Mouse (Mus musculus) heart, postnatal 14 days (tissue): ENCODE results near the gene Cacng2. TPM values are rescaled to one million over a fixed set of nuclear protein-coding genes. Genes with fewer than 3 reads are reported as not detected.

Experiments used
- DNase-seq, 2 experiments: peaks; one replicate each; pipeline ENCODE4 v3.0.0; 2021 to 2022
- intact Hi-C: fragments of 180-260 bp; cut with DNase I; formaldehyde crosslinking; loops from one replicate; pipeline ENCODE4 v1.15.1; 2025
- total RNA-seq, 2 experiments: library from RNA; stranded (reverse); gene quantifications; 2 replicates each; pipeline ENCODE4 v1.2.3; 2021

The Cacng2 gene
- total RNA-seq, 2 experiments from 2014 or later, result not detected

DNA sequence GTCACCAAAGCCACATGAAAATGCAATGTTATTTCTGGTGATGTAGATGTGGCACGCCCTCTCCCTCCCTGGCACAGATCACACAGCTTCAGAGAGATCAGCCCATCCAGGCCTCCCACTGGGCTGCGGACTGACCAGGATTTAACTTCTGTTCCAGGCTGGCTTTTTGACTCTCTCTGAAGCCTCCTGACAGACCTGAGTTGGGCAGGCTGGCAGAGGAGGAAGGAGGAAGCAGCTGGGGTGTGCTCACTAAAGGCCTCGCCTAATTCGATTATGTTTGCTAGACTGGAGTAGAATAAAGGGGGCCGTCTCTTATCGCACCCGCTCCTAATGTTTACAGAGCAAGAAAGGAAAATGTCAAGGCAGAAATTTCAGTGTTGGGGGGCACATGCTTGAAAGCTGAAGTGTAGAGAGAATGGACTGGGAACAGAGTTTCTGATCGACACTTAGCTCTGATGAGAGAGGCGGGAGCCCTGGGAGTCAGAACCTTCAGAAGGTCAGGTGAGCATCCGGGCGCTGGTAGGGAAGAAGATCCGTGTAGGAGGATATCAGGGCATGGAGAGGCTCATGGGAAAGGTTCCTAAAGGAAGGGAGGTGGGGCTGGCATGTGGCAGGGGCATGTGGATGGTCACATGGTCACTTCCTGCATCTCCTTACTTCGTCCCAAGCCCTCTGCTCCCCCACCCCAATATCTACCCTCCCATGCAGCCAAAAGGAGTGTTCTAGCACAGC is 36.8 kb downstream of the Cacng2 start:
- DNase-seq, result no peak
- intact Hi-C loops, result no loop called here

DNA sequence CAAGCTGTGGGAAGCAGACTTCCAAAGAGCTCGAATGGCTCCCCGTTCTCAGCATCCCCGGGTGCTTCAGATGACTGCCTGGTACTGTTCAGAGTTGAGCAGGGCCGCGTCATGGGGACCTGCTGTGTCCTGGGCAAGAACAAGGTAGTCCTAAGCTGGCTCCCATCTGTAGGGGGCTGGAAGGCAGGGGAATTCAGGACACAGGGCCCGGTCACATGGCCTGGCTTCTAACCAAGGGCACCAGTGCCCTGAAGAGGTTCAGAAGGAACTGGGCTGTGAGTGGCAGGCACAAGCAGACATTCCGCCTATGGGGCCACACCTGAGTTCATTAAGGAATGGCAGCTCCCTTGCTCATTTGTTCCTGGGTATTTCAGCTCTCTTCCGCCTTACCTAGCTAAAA is 37.7 kb downstream of the Cacng2 start:
- intact Hi-C loops, result no loop called here
- no peak for DNase-seq

DNA sequence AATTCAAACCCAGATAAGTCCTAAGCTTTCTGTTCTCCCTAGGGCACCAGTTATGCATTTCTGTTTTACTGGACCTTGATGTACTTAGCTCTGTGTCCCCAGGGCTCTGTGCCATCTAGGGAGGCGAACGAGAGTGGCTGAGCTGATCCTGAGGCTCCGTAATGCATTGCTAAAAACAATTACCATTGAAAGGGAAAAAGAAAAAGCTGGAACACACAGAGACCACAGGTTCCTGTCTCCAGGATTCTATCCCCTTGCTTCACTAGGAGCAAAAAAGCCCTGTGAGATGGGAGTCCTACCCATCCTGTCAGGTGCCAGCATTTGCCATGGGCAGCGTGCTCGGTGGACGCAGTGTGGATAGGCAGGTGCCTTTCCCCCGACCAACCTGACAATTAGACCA is 38.4 kb downstream of the Cacng2 start:
- no peak for DNase-seq
- intact Hi-C loops, result no loop called here

GRCm38 (mm10) chr15:78080326-78080725 is 39.5 kb downstream of the Cacng2 start:
- DNase-seq, result no peak
- intact Hi-C loops, result no loop called here

GRCm38 (mm10) chr15:78078776-78079628 is 40.8 kb downstream of the Cacng2 start:
- intact Hi-C loops, result no loop called here
- no peak for DNase-seq

- no peak for DNase-seq
- intact Hi-C loops, result no loop called here
These were observed 41.6 kb downstream of the Cacng2 start for GRCm38 (mm10) chr15:78078206-78078605.

- DNase-seq, result no peak
- intact Hi-C loops, result no loop called here
These were observed 43.9 kb downstream of the Cacng2 start for GRCm38 (mm10) chr15:78075921-78076320.

DNA sequence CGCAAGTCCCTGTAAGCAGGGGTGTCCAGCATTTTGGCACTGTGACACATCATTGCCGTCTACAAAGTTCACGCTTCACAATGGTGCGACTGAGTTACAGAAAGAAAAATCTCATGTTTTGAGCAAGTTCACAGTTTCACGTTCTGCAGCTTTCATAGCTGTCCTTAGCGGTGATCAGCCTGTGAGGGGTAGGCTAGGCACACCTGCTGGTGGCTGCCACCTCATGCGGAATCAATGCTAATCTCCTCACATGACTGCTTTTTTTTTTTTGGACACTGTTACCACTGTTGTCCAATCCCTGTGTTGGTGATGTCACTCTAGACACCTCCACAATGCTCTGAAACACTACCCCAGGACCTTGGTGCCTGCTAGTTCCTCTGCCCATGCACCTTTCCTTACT is 46.7 kb downstream of the Cacng2 start:
- intact Hi-C loops, result no loop called here
- DNase-seq, result no peak

- DNase-seq, result peak; percentile 74 to 84
- intact Hi-C loops, result no loop called here
These were observed 53.4 kb downstream of the Cacng2 start for GRCm38 (mm10) chr15:78066475-78066874.

GRCm38 (mm10) chr15:78065541-78065940 is 54.3 kb downstream of the Cacng2 start:
- no peak for DNase-seq
- intact Hi-C loops, result no loop called here

DNA sequence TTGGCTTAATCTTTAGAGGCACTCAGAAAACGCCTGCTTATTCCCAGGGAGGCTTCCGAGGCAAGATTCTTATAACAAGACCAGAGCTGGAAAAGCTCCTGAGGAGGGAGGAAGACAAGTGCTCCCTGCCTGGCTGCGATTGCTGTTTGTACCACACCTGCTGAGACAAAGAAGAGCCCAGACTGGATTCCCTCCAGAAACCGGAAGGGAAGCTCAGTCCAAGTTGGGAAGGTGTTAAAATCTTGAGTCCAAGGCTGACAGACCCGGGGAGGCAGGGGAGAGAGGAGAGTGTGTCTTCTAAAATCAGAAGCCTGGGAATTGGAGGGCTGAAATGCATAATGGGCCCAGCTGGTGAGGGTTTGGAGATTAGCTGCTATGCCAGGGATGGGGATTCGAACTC is 55.5 kb downstream of the Cacng2 start:
- intact Hi-C loops, result no loop called here
- no peak for DNase-seq

DNA sequence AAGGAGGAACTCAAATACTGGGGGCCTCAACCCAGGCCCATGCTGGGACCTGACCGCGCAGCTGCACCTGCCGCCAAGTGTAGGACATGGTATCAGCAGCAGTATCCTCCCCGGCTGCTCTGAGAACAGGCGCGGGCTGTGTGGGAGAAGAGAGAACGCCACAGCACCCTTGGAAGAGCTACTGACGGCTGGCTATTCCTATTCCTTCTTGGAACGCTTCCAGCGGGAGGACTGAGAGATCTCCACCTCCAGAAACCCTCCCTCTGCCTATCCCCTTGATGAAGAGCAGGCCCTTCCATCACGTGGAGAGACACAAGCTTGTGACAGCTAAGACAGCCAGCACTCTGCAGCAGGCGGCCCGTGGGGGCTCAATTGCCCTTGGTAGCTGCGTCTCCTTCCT is 57.4 kb downstream of the Cacng2 start:
- DNase-seq, result no peak
- intact Hi-C loops, result no loop called here

- intact Hi-C loops, result no loop called here
- no peak for DNase-seq
These were observed 62.9 kb downstream of the Cacng2 start for GRCm38 (mm10) chr15:78056930-78057329.

DNA sequence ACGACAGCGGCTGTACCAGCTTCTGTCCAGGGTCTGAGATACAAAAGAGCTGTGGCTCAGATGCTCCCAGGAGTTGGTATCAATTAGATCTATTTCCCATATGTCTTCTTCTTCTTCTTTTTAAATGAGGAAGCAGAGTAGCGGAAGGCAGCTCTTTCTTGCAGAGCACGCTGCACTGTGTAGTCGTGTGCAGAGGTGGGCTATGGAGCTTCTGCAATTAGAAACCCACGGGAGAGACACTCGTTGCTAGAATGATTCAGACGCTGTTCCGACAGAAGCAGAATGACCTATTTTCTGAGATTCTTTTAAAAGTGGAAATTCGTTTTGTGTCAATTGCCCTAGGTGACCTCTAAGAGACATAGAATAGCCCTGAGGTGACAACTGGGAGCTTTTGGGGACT is 69.1 kb downstream of the Cacng2 start:
- intact Hi-C loops, result no loop called here
- no peak for DNase-seq

GRCm38 (mm10) chr15:78049933-78050332 is 69.9 kb downstream of the Cacng2 start:
- intact Hi-C loops, result no loop called here
- no peak for DNase-seq

- intact Hi-C loops, result no loop called here
- no peak for DNase-seq
These were observed 74.0 kb downstream of the Cacng2 start for GRCm38 (mm10) chr15:78045842-78046241.

GRCm38 (mm10) chr15:78045314-78045713 is 74.5 kb downstream of the Cacng2 start:
- intact Hi-C loops, result no loop called here
- no peak for DNase-seq

GRCm38 (mm10) chr15:78044826-78045225 is 75.0 kb downstream of the Cacng2 start:
- no peak for DNase-seq
- intact Hi-C loops, result no loop called here

DNA sequence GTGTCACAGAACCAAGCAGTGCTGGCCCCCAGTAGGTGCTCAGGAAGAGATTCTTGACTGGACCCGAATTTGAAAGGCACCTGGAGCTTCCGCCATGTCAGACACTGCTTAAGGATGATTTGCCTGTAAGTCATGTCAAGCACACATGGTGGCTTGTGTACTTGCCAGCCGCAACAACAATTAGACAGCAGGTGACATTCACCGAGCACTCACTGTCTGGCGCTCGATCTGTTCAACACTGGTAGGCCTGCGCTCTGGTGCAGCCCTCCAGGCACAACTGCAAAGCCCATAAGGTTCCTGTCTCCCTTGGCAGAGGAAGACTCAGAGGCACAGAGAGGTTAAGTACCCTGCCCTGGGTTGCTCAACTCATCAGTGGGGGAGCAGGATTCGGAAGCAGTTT is 77.1 kb downstream of the Cacng2 start:
- intact Hi-C loops, result no loop called here
- DNase-seq, result no peak

- no peak for DNase-seq
- intact Hi-C loops, result no loop called here
These were observed 82.2 kb downstream of the Cacng2 start for GRCm38 (mm10) chr15:78037626-78038025.

GRCm38 (mm10) chr15:78036586-78036985 is 83.2 kb downstream of the Cacng2 start:
- intact Hi-C loops, result no loop called here
- DNase-seq, result no peak

- intact Hi-C loops, result no loop called here
- no peak for DNase-seq
These were observed 89.9 kb downstream of the Cacng2 start for GRCm38 (mm10) chr15:78029938-78030337.
